Mouse (Mus musculus) liver, embryonic 16.5 days (tissue): Measurements from ENCODE around the gene Amhr2. TPM values are rescaled to one million over a fixed set of nuclear protein-coding genes. Genes with fewer than 3 reads are reported as not detected.

ENCODE experiments used
- ATAC-seq: fragments of 200-750 bp; cut with Nextera tagmentation; 2 replicates; pipeline ENCODE4 v1.8.0; 2017; ENCODE audit warnings: low read depth, mild to moderate bottlenecking, moderate number of reproducible peaks, moderate library complexity
- H3K27ac ChIP-seq: fragments of 300-500 bp; sonication (generic); 2 replicates; pipeline ENCODE4 v1.5.1; 2014; ENCODE audit warnings: mild to moderate bottlenecking, low read length
- H3K27me3 ChIP-seq: fragments of 300-500 bp; sonication (generic); 2 replicates; pipeline ENCODE4 v1.6.1; 2014; ENCODE audit warnings: low read depth, low read length, mixed read lengths; ENCODE audit not compliant: control insufficient read depth, insufficient read depth
- H3K36me3 ChIP-seq: fragments of 300-500 bp; sonication (generic); 2 replicates; pipeline ENCODE4 v1.6.1; 2014; ENCODE audit warnings: mild to moderate bottlenecking; ENCODE audit not compliant: control insufficient read depth, insufficient read depth
- H3K4me1 ChIP-seq: fragments of 300-500 bp; sonication (generic); 2 replicates; pipeline ENCODE4 v1.6.1; 2014; ENCODE audit warnings: low read depth, low read length, mixed read lengths; ENCODE audit not compliant: control insufficient read depth
- H3K4me2 ChIP-seq: fragments of 300-500 bp; sonication (generic); 2 replicates; pipeline ENCODE4 v1.6.1; 2014; ENCODE audit warnings: low read depth, low read length, mixed read lengths
- H3K4me3 ChIP-seq: fragments of 300-500 bp; sonication (generic); 2 replicates; pipeline ENCODE4 v1.5.1; 2014; ENCODE audit warnings: low read depth, mild to moderate bottlenecking, low read length
- H3K9ac ChIP-seq: fragments of 300-500 bp; sonication (generic); 2 replicates; pipeline ENCODE4 v1.6.1; 2014; ENCODE audit warnings: low read depth, low read length
- H3K9me3 ChIP-seq: fragments of 300-500 bp; sonication (generic); replicated peaks from 2 replicates; pipeline ENCODE4 v1.6.1; 2016; ENCODE audit warnings: low read length; ENCODE audit not compliant: control insufficient read depth
- WGBS: fragments of 180-500 bp; shearing (Covaris S2); extraction: QIAGEN DNeasy Blood & Tissue Kit; methylation state at CpG from one replicate; pipeline ENCODE4 v1.1.7; 2014; ENCODE audit not compliant: insufficient replicate concordance; 5-methylcytosine and 5-hydroxymethylcytosine counted together
- polyA plus RNA-seq: library from polyadenylated mRNA; unstranded; fragments of >200 nt; fragmentation: Nextera tagmentation; extraction: Ambion mirVana; gene quantifications from 2 replicates; pipeline ENCODE4 v1.2.1, GENCODE M21; 2015

Amhr2 gene
- polyA plus RNA-seq, 1 experiment from 2014 or later, result 0.04 TPM

GRCm38 (mm10) chr15:102449366-102449765 is 4.2 kb downstream of the Amhr2 start:
- H3K36me3 ChIP-seq, result no peaks in the 10 kb centered on the region

GRCm38 (mm10) chr15:102450928-102451327 is 5.8 kb downstream of the Amhr2 start:
- no peaks in the 10 kb centered on the region for H3K9me3 ChIP-seq
- H3K27ac ChIP-seq, result no peak overlapping the region
- H3K4me2 ChIP-seq, result peak overlapping the region; percentile 35
- peak; percentile 52; the same call in 1 of the 2 replicates for ATAC-seq
- H3K9ac ChIP-seq, result 0 out of 2 replicates have a peak overlapping the region, but pooled peaks have one; percentile 11
- no peaks in the 10 kb centered on the region for H3K27me3 ChIP-seq
- no peaks in the 10 kb centered on the region for H3K36me3 ChIP-seq
- peaks cover 3% of the 10 kb centered on the region; the same call in 1 of the 2 replicates for H3K4me1 ChIP-seq
- WGBS, result 35% methylated on average over 7 of the region's 7 CpGs
- H3K4me3 ChIP-seq, result peak overlapping the region; percentile 14

More at GRCm38 (mm10) chr15:102449366-102449765, 4.2 kb downstream of the Amhr2 start:
- Histone ChIP-seq H3K27ac (no peak overlapping the region), H3K27me3 (no peaks in the 10 kb centered on the region), H3K9ac (no peak overlapping the region), H3K4me2 (no peak overlapping the region), H3K9me3 (no peaks in the 10 kb centered on the region), H3K4me3 (no peak overlapping the region), H3K4me1 (peaks cover 3% of the 10 kb centered on the region; the same call in 1 of the 2 replicates)
- no peak for ATAC-seq
- 54% methylated on average over 8 of the region's 8 CpGs for WGBS

GRCm38 (mm10) chr15:102451666-102452430 is 6.7 kb downstream of the Amhr2 start:
- Histone ChIP-seq H3K4me2 (no peak overlapping the region), H3K9ac (no peak overlapping the region), H3K4me3 (no peak overlapping the region), H3K4me1 (peaks cover 3% of the 10 kb centered on the region; the same call in 1 of the 2 replicates), H3K9me3 (no peaks in the 10 kb centered on the region), H3K27me3 (no peaks in the 10 kb centered on the region), H3K36me3 (no peaks in the 10 kb centered on the region), H3K27ac (no peak overlapping the region)
- 76% methylated on average over 26 of the region's 26 CpGs for WGBS
- ATAC-seq, result no peak

GRCm38 (mm10) chr15:102455993-102456392 is 10.8 kb downstream of the Amhr2 start:
- Histone ChIP-seq H3K27ac (no peak overlapping the region), H3K9ac (no peak overlapping the region), H3K4me1 (peaks cover 33% of the 10 kb centered on the region), H3K4me2 (no peak overlapping the region), H3K27me3 (no peaks in the 10 kb centered on the region), H3K9me3 (no peaks in the 10 kb centered on the region), H3K4me3 (no peak overlapping the region), H3K36me3 (no peaks in the 10 kb centered on the region)
- ATAC-seq, result no peak
- WGBS, result 42% methylated on average over 6 of the region's 6 CpGs

GRCm38 (mm10) chr15:102458050-102458736 is 13.0 kb downstream of the Amhr2 start:
- no peak for ATAC-seq
- Histone ChIP-seq H3K9ac (peak overlapping the region; percentile 19; the same call in 1 of the 2 replicates), H3K27ac (peak overlapping the region; percentile 91), H3K36me3 (peaks cover 4% of the 10 kb centered on the region; the same call in 1 of the 2 replicates), H3K4me3 (peak overlapping the region; percentile 61), H3K4me2 (peak overlapping the region; percentile 70), H3K27me3 (no peaks in the 10 kb centered on the region), H3K9me3 (no peaks in the 10 kb centered on the region), H3K4me1 (peaks cover 40% of the 10 kb centered on the region)
- 37% methylated on average over 5 of the region's 5 CpGs for WGBS

GRCm38 (mm10) chr15:102458904-102459317 is 13.7 kb downstream of the Amhr2 start, which contains the start of gene Prr13:
Gene Prr13, plus strand, starts transcription at chr15:102459028.
- no peaks in the 10 kb centered on the region for H3K9me3 ChIP-seq
- H3K4me1 ChIP-seq, result peaks cover 40% of the 10 kb centered on the region
- peaks cover 8% of the 10 kb centered on the region; the same call in 1 of the 2 replicates for H3K36me3 ChIP-seq
- peak; percentile 80 for ATAC-seq
- H3K27ac ChIP-seq, result peak within 1 kb of the TSS; percentile 91
- peak within 1 kb of the TSS; percentile 70 for H3K4me2 ChIP-seq
- under 1% methylated on average over 19 of the region's 19 CpGs for WGBS
- peak within 1 kb of the TSS; percentile 61 for H3K4me3 ChIP-seq
- H3K9ac ChIP-seq, result peak within 1 kb of the TSS; percentile 61
- no peaks in the 10 kb centered on the region for H3K27me3 ChIP-seq

- H3K36me3 ChIP-seq, result peaks cover 11% of the 10 kb centered on the region; the same call in 1 of the 2 replicates
- peak overlapping the region; percentile 61 for H3K9ac ChIP-seq
- H3K9me3 ChIP-seq, result no peaks in the 10 kb centered on the region
- H3K4me2 ChIP-seq, result peak overlapping the region; percentile 70
- 4% methylated on average over 6 of the region's 6 CpGs for WGBS
- no peak for ATAC-seq
- H3K4me1 ChIP-seq, result peaks cover 40% of the 10 kb centered on the region
- peak overlapping the region; percentile 91 for H3K27ac ChIP-seq
- H3K27me3 ChIP-seq, result no peaks in the 10 kb centered on the region
- peak overlapping the region; percentile 61 for H3K4me3 ChIP-seq
Observed at GRCm38 (mm10) chr15:102459381-102459780, 14.2 kb downstream of the Amhr2 start.

- H3K4me1 ChIP-seq, result peaks cover 40% of the 10 kb centered on the region
- H3K9me3 ChIP-seq, result no peaks in the 10 kb centered on the region
- WGBS, result 13% methylated on average over 5 of the region's 5 CpGs
- H3K9ac ChIP-seq, result peak overlapping the region; percentile 61
- H3K4me3 ChIP-seq, result peak overlapping the region; percentile 61
- peak; percentile 71 for ATAC-seq
- H3K27me3 ChIP-seq, result no peaks in the 10 kb centered on the region
- H3K36me3 ChIP-seq, result peaks cover 11% of the 10 kb centered on the region; the same call in 1 of the 2 replicates
- H3K27ac ChIP-seq, result peak overlapping the region; percentile 91
- peak overlapping the region; percentile 70 for H3K4me2 ChIP-seq
Observed at GRCm38 (mm10) chr15:102459847-102460246, 14.7 kb downstream of the Amhr2 start.
